Mouse (Mus musculus) embryonic fibroblast, embryonic 13.5 days (primary cell): Measurements from ENCODE around the gene Gm20388. TPM values are rescaled to one million over a fixed set of nuclear protein-coding genes. Genes with fewer than 3 reads are reported as not detected.

Experiments
- H3K27ac ChIP-seq: 2 replicates; pipeline ENCODE4 v1.5.1; 2012; ENCODE audit warnings: low read length, control low read depth, inconsistent platforms; ENCODE audit not compliant: insufficient read depth
- H3K4me1 ChIP-seq: 2 replicates; pipeline ENCODE4 v1.6.1; 2011; ENCODE audit warnings: low read length; ENCODE audit not compliant: control insufficient read depth, insufficient read depth
- H3K4me3 ChIP-seq: 2 replicates; pipeline ENCODE4 v1.5.1; 2011; ENCODE audit warnings: mild to moderate bottlenecking, control low read depth, low read length; ENCODE audit not compliant: insufficient read depth
- CTCF ChIP-seq: IDR thresholded peaks from 2 replicates; pipeline ENCODE4 v1.5.1; 2011; ENCODE audit warnings: mild to moderate bottlenecking, control low read depth, low read length, moderate library complexity, borderline replicate concordance; ENCODE audit not compliant: insufficient read depth
- POLR2A ChIP-seq: IDR thresholded peaks from 2 replicates; pipeline ENCODE4 v1.6.1; 2011; ENCODE audit warnings: low read depth, mild to moderate bottlenecking, control low read depth, low read length, moderate library complexity
- polyA plus RNA-seq: library from polyadenylated mRNA; stranded (reverse); fragments of >200 nt; gene quantifications from 2 replicates; pipeline ENCODE4 v1.2.4, GENCODE M21; 2011; ENCODE audit warnings: low read depth; ENCODE audit not compliant: missing spikeins, insufficient read length

Gene Gm20388
- polyA plus RNA-seq, 1 experiment, result 82.8 TPM

DNA sequence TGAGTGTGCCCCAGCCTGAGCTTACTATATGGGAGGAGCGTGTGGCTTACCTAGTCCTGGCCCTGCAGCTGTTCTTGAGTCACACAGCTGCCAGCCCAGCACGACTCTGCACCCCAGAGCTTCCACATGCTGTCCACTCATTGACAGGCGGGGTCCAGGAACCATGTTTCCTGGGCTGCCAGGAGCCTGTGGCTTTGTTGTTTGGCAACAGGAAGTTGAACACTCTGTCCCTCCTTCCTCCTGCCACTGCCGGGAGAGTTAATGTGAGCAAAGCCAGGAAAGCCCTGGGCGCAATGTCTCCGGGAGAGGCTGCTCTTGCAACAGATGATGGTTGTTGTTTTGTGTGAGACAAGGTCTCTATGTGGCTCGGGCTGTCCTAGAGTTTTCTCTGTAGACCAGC, 242.0 kb downstream of the Gm20388 start:
- Histone ChIP-seq H3K4me1 (no peaks in the 10 kb centered on the region), H3K27ac (no peak overlapping the region), H3K4me3 (no peak overlapping the region)
- TF ChIP-seq CTCF, result no peak
- TF ChIP-seq POLR2A, result no peak

DNA sequence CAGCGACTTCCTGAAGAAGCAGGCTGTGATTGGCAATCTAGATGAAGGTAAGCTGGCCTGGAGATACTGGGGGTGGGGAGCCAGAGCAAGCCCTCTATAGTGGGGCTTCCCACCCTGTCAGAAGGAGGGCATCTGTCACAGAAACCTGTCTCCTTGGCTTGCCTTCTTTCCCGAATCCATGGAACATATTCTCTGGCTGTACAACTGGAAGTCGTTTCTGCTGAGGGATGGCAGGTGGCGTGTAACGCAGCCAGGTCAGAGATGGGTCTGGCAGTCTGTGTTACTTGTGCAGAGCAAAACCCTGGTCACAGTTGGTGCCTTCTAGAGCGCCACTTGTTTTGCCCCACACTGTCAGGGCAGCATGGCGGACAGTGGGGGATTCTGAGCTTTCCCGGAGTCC, 249.7 kb downstream of the Gm20388 start:
- Histone ChIP-seq H3K4me1 (no peaks in the 10 kb centered on the region), H3K27ac (no peak overlapping the region), H3K4me3 (no peak overlapping the region)
- no peak for TF ChIP-seq CTCF
- TF ChIP-seq POLR2A, result no peak

DNA sequence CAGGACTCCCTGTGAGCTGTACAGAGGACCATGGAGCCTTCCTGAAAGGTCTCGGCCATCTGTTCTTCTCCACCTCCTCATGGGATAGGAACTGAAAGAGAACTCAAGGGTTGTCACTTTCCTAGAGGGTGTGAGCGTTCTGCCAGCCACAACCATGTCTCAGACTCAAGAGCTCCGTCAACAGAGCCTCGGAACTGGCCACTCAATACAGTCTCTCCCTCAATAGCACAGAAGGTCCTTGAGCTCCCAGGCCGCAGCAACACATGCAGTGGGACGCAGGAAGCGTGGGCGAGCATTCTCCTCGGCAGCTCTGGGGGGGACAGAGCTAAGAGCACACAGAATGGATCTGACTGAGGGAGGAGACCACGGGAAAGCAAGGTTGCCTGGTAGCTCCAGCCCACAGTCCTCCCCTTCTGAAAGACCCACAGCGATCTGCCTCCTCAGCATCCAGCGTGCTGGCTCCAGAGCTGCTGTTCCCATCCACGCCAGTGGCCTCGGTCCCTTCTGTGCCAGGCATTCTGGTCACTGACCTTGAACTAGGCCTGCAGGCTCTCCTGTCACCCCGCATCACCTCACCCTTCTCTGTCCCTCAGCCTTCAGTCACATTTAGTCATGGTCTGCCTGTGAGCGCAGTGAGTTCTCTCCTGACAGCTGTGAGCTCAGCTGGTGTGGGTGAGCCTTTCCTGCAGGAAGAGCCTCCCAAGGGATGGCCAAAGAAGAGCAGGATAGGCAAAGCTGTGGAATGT, 251.2 kb downstream of the Gm20388 start:
- Histone ChIP-seq H3K4me3 (no peak overlapping the region), H3K27ac (no peak overlapping the region), H3K4me1 (no peaks in the 10 kb centered on the region)
- TF ChIP-seq POLR2A, result no peak
- no peak for TF ChIP-seq CTCF

DNA sequence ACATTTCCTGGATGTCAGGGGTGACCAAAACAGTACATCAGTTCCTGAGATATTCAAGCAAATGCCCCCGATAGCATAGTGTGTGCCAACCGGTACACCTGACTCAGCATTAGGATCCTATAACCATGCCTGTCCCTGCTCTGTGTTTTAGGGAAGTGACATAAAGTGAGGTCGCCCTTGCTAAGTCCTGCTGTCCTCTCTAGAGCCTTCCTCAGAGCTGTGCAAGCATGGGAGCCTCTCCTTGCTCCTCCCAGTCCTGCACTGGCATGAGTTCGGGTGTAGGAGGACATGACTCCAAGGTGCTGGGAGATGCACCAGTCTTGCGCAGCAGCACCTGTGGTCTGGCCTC, 251.7 kb downstream of the Gm20388 start:
- Histone ChIP-seq H3K27ac (no peak overlapping the region), H3K4me1 (no peaks in the 10 kb centered on the region), H3K4me3 (no peak overlapping the region)
- TF ChIP-seq CTCF (no peak), POLR2A (no peak)

DNA sequence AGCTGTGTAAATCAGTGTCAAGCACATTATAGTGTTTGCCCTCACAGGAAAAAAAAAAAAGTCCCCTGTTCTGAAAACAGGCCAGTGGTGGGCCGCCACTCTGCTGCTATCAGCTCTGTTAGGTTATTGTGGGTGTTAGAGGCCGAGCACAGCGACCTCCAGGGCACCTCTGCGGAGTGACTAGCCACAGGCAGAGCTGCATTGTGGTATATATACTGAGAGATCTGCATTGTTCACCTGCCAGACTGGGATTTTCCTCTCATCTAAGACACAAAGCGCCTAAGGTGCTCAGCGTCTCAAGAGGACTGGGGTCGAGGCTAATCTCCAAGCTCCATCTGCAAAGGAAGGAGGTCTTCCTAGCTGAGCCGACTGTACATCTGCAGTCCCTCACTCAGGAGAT, 252.7 kb downstream of the Gm20388 start:
- TF ChIP-seq CTCF (no peak), POLR2A (no peak)
- Histone ChIP-seq H3K27ac (no peak overlapping the region), H3K4me3 (no peak overlapping the region), H3K4me1 (no peaks in the 10 kb centered on the region)

DNA sequence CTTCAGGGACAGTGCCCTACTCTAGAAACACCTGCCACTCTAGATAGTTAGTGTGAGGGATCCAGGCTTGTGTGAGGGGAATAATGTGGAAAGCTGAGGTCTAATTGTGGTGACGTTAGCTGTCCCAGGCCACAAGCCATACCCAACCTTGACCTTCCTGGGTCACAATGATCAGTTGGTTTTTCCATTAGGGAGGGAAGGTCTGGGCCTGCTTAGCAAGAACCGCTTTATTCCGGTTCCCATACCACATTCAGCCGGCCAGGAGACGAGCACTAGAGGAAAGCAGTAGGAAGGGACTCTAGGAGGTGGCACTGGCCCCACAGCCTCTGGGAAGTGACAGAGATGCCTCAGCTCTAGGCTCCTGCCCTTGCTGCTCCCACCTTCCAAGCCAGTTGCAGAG, 253.4 kb downstream of the Gm20388 start:
- H3K4me3 ChIP-seq, result no peak overlapping the region
- TF ChIP-seq CTCF (no peak), POLR2A (no peak)
- H3K4me1 ChIP-seq, result no peaks in the 10 kb centered on the region
- H3K27ac ChIP-seq, result no peak overlapping the region

DNA sequence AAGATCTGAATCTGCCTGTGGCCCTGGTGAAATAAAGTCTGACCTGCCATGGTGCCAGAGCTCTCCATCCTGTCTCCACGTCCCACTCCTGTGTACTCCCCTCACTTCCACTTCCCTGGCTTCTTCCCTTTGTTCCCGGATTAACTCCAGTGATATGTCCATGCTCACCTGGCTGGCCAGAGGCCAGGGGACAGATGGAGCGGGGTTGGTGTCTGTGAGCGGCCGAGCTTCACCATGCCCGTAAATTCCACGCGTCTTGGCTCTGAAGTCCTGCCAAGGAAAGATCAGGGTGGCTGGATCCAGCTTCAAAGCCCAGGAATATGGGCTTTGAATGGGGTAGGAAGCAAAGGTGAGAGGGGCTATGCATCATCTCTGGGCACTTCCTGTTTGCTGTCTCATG, 256.5 kb downstream of the Gm20388 start:
- no peak overlapping the region for H3K4me3 ChIP-seq
- TF ChIP-seq CTCF (no peak), POLR2A (no peak)
- no peaks in the 10 kb centered on the region for H3K4me1 ChIP-seq
- no peak overlapping the region for H3K27ac ChIP-seq

DNA sequence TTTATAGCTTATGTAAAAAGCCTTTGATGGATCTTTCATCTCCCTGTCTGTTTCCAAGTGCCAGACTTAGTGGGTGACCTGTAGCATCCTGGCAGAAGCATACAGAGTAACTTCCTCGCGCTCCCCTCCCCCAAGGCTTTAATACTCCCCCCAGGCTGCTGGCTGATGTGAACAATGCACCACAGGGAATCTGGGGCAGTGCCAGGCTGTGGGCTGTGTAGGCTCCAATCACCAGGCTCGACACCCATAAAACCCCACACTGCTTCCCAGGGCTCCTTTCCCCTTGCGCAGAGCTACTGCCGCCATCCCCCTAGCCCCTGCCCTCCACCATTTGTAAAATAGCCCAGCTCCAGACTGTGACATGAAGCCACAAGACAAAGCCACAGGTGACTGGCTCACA, 257.2 kb downstream of the Gm20388 start:
- H3K4me1 ChIP-seq, result no peaks in the 10 kb centered on the region
- no peak overlapping the region for H3K4me3 ChIP-seq
- H3K27ac ChIP-seq, result no peak overlapping the region
- no peak for TF ChIP-seq CTCF
- no peak for TF ChIP-seq POLR2A

DNA sequence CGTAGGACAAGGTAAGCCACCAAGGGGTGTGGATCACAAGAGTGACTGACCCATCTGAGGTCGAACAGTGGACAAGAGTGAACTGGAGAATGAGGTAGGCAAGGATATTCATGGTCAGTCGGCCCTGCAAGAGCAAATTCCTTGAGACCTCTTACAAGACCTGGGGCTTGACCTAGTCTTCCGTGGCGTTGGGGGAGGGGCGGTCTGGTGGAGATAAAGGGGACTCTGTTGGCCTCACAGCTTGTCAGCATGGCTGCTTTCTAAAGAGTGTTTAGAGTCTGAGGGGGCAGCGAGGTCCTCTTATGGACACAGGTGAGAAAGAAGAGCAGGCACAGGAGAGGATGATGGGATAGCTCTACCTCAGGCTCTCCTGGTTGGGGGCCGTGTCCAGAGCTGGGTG, 258.5 kb downstream of the Gm20388 start:
- H3K4me3 ChIP-seq, result no peak overlapping the region
- TF ChIP-seq POLR2A (no peak), CTCF (no peak)

DNA sequence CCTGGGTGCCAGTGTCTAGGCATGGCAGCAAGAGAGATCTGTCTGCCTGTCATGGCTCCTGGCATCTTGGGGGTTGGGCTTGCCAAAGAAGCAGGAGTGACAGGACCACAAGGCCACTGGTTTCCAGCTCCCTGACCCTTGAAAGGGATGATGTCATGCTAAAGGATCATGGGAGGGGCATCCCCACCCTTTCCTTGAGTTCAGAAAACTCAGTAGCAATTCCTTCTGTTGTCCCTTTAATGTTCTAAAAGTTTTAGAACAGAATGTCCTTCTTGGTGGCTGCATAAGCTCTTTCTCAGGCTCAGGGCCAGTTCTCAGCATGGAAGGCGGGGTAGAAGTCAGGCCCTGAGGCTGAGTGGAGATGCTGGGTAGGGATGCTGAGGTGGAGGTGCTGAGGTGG, 262.6 kb downstream of the Gm20388 start:
- no peak for TF ChIP-seq CTCF
- Histone ChIP-seq H3K4me3 (no peak overlapping the region), H3K27ac (no peak overlapping the region), H3K4me1 (0 out of 2 replicates have a peak, but pooled peaks cover 3% of the 10 kb centered on the region)

More for the DNA sequence above, 258.5 kb downstream of the Gm20388 start:
- H3K27ac ChIP-seq, result no peak overlapping the region
- no peaks in the 10 kb centered on the region for H3K4me1 ChIP-seq
